Mouse (Mus musculus) monocyte, adult 59 days (primary cell): ENCODE measurements around the gene 4933424G06Rik. TPM values are rescaled to one million over a fixed set of nuclear protein-coding genes. Genes with fewer than 3 reads are reported as not detected.

Source experiments
- total RNA-seq, 2 experiments: library from RNA; stranded (reverse); gene quantifications; one replicate each; pipeline ENCODE4 v1.2.4; 2023

4933424G06Rik gene
- not detected for total RNA-seq

DNA sequence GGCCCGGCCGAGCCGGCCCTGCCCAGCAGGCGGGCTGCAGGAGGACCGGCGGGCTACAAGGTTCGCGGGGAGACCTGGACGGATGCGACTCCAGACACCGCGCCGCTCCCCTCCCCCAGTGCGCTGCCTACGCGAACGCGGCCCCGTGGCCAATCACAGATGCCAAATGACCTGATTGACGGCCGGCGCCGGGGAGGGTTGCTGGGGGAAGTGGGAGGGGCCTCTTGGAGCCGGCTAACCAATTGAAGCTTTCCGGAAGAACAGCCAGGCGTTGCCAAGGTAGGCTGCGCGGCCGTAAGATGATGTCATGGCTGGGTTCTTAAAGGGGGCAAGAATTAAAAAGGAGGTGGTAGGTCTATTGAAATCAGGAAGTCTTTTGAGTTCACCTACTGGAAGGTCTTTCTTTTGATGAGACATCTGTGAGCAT, at the start of gene 4933424G06Rik:
Gene 4933424G06Rik (plus strand): TSS at position 296 of the 427 bp plus-strand sequence.

DNA sequence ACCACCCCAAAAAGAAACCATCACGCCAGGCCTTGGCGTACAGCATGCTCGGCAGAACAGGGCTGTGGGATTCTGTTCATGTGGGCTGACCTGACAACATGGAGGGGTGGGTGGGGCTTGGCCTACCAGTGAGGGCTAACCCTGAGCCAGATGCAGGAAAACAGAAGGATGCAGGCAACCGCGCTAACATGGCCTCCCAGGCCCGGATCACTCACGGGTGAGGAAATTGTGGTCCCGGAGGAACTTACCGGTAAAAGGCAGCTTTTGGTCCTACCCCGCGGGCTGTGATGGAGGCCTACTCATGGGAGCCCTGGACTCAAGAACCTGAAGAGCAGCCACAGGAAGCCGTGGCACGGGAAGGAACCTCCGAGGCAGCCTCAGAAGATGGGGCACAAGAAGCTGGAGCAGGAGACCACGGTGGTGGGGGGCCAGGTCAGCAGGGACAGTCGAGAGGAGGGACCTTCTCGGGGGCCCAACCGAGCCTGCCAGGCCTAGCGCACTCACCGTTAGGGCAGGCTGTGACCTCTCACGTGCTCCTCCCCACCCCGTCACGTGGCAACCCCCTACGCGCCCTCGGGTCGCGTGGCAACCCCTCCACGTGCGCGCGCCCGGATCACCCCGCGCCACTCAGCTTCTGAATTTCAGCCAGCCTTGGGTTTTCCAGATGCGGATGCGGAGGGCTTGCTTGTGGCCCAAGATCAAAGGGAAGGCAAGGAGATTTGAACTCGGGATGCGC, 27.2 kb upstream of the 4933424G06Rik start, which contains the start of gene Fam178b:
Gene Fam178b (minus strand): TSS at position 564 of the 736 bp plus-strand sequence.

DNA sequence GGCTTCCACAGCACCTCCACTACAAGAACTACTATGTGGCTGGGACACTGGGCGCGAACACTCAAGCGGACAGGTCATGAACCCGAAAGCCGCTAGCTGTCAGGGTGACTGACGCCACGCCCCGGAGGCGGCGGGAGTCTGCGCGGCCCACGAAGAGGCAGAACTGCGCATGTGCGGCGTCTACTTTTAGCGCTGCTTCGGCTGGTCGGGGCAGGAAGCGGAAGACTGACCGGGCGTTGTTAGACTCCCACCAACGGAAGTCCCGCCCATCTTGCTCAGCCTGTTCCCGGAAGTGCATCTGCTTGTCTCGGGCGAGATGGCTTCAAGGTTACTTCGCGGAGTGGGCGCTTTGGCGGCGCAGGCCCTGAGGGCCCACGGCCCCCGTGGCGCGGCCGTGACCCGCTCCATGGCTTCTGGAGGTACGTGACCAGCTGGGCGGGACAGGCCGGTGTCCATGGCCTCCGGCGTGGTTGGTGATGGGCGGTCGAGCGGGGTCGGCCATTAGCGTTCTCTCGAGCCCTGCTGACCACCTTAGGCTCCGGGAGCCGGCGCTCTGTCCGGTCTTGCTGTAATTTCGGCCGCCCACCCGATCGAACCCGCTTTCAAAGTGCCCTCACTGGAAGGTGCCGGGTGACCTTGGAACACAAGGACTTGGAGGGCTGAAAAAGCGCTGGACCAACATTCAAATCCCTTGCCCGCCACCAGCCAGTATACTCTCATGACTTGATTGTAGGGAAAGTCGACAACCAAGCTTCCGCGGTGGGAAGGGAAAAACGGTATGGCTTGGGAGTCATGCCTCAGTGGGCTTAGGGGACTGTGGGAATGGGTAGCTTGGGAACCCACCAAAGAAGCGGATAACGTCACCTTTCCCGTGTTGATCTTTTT, 18.4 kb upstream of the 4933424G06Rik start, which contains the start of gene Cox5b:
Gene Cox5b (plus strand): TSS at position 179 of the 885 bp plus-strand sequence.

DNA sequence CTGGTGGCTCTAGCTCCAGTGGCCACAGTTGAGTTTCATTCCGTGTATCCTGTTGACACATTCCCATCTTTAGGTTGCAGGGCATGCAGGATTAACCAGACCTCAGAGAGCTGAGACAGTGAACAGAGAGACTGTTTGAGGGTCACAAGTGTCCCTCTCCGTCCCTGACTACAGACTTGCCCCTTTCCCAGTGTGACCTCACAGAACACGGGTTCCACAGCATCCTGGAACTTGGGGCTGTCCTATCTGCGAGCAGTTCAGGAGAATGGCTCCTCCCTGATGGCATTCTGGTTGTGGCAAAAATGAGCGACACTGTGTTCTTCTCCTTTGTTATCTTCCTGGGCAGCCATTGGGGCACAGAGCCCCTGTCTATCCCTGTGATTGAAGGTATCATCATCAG, 4.4 kb downstream of the 4933424G06Rik start, which contains the start of gene Actr1b:
Gene Actr1b (minus strand): TSS at position 112 of the 400 bp plus-strand sequence.

DNA sequence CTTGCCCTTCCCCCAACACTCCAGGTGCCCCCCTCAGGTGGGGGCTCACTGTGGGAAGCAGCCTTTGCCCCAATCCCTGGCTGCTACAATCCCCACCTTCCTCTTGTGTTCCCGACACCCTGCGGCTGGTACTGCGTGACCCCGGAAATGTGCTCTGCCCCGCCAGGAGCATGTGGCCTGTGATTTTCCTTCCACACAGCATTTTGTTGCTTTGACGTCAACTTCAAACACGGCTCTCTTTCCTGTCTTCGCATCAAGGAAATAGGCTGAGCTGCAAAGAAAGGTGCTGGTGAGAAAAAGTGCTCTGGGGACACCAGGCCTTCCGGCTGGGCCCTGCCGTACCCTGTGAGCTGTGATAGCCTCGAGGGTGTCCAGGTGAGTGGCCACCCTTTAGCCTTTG, 51.6 kb downstream of the 4933424G06Rik start, which contains the start of gene Zap70:
Gene Zap70 (plus strand): TSS at position 231 of the 400 bp plus-strand sequence.

Other genes starting within 250 kb of the 4933424G06Rik start
- gene Cnnm4, start 238.5 kb upstream of the 4933424G06Rik start, total RNA-seq: 10 to 100 TPM; 38.2 to 39.4 TPM
- 10 to 100 TPM; 24.4 to 33.4 TPM for gene Cnnm3, start 198.3 kb upstream of the 4933424G06Rik start, total RNA-seq
- gene Ankrd23, start 173.3 kb upstream of the 4933424G06Rik start, total RNA-seq: 1 to 10 TPM; 8.9 to 9.2 TPM
- not detected for gene Gm42417, start 170.7 kb upstream of the 4933424G06Rik start, total RNA-seq
- gene Ankrd39, start 162.7 kb upstream of the 4933424G06Rik start, total RNA-seq: 10 to 100 TPM in 1 of 2 experiments, 1 to 10 TPM in 1; 9.2 to 13.0 TPM
- gene Sema4c, start 151.8 kb upstream of the 4933424G06Rik start, total RNA-seq: 1 to 10 TPM; 3.8 to 4.4 TPM
- not detected for gene Fam178b, start 27.0 kb upstream of the 4933424G06Rik start, total RNA-seq
- 100 to 1,000 TPM; 237 to 244 TPM for gene Cox5b, start 18.7 kb upstream of the 4933424G06Rik start, total RNA-seq
- gene Actr1b, start 4.3 kb downstream of the 4933424G06Rik start, total RNA-seq: 10 to 100 TPM; 51.0 to 60.8 TPM
- gene Zap70, start 51.6 kb downstream of the 4933424G06Rik start, total RNA-seq: 1 to 10 TPM; 1.4 to 2.7 TPM
- 100 to 1,000 TPM; 116 to 125 TPM for gene Tmem131, start 233.5 kb downstream of the 4933424G06Rik start, total RNA-seq